ENCODE assay signal across 2 mouse cellular contexts in genomic region chr5:121438756-121439155, GRCm38 (mm10).
TF ChIP-seq lines count a peak whose summit lies in the region.

No protein-coding gene starts in this region.

TF ChIP-seq in CH12.LX, 34 proteins besides CTCF, POLR2A, EP300 and RAD21:
- TF ChIP-seq MAZ (IDR thresholded peaks at IDR 0.05; ENCODE audit: low read depth, low read length): no peak
- no peak for TF ChIP-seq MEF2A (IDR thresholded peaks at IDR 0.05; ENCODE audit: borderline replicate concordance, low read depth, low read length)
- no peak for TF ChIP-seq JUN (IDR thresholded peaks at IDR 0.05; ENCODE audit: insufficient read depth, low read depth, low read length)
- no peak for TF ChIP-seq E2F4 (IDR thresholded peaks at IDR 0.05; ENCODE audit: insufficient replicate concordance, low read depth, low read length)
- no peak for TF ChIP-seq MAX (IDR thresholded peaks at IDR 0.05; ENCODE audit: low read length)

TF ChIP-seq in ES-E14, 5 proteins besides CTCF, POLR2A, EP300 and RAD21 (continued from another document):
- TF ChIP-seq ZC3H11A (IDR thresholded peaks at IDR 0.05; ENCODE audit: borderline replicate concordance, low read depth, low read length) (no peak), CHD2 (IDR thresholded peaks at IDR 0.05; ENCODE audit: low read depth, low read length) (no peak), HCFC1 (IDR thresholded peaks at IDR 0.05; ENCODE audit: borderline replicate concordance, insufficient read depth, low read length) (no peak), MAFK (IDR thresholded peaks at IDR 0.05; ENCODE audit: insufficient read depth, low read depth, low read length) (no peak)
